Mouse (Mus musculus) kidney, postnatal 0 days (tissue): Measurements from ENCODE around the gene Gm21970. TPM values are rescaled to one million over a fixed set of nuclear protein-coding genes. Genes with fewer than 3 reads are reported as not detected.

Experiments
- ATAC-seq: fragments of 200-750 bp; cut with Nextera tagmentation; replicated peaks from 2 replicates; pipeline ENCODE4 v1.8.0; 2017; ENCODE audit warnings: low read depth, moderate number of reproducible peaks, moderate TSS enrichment, moderate library complexity; ENCODE audit not compliant: low FRiP score
- DNase-seq: peaks from one replicate; pipeline ENCODE4 v3.0.0-alpha.2; 2016; ENCODE audit warnings: low spot score
- H3K27ac ChIP-seq: fragments of 300-500 bp; sonication (generic); 2 replicates; pipeline ENCODE4 v1.5.1; 2014; ENCODE audit warnings: mild to moderate bottlenecking
- H3K27me3 ChIP-seq: fragments of 300-500 bp; sonication (generic); 2 replicates; pipeline ENCODE4 v1.6.1; 2014; ENCODE audit warnings: low read length, mixed read lengths; ENCODE audit not compliant: insufficient read depth
- H3K36me3 ChIP-seq: fragments of 300-500 bp; sonication (generic); 2 replicates; pipeline ENCODE4 v1.6.1; 2014; ENCODE audit warnings: low read length, mixed read lengths; ENCODE audit not compliant: insufficient read depth
- H3K4me1 ChIP-seq: fragments of 300-500 bp; sonication (generic); replicated peaks from 2 replicates; pipeline ENCODE4 v1.6.1; 2014; ENCODE audit warnings: antibody characterized with exemption, low read length, mixed read lengths; ENCODE audit not compliant: insufficient read depth
- H3K4me2 ChIP-seq: fragments of 300-500 bp; sonication (generic); 2 replicates; pipeline ENCODE4 v1.6.1; 2014; ENCODE audit warnings: mild to moderate bottlenecking, low read length, moderate library complexity, mixed read lengths
- H3K4me3 ChIP-seq: fragments of 300-500 bp; sonication (generic); replicated peaks from 2 replicates; pipeline ENCODE4 v1.5.1; 2014; ENCODE audit warnings: low read depth, low read length
- H3K9ac ChIP-seq: fragments of 300-500 bp; sonication (generic); 2 replicates; pipeline ENCODE4 v1.6.1; 2014; ENCODE audit warnings: low read depth, low read length
- H3K9me3 ChIP-seq: fragments of 300-500 bp; sonication (generic); replicated peaks from 2 replicates; pipeline ENCODE4 v1.6.1; 2016; ENCODE audit warnings: low read length, inconsistent platforms, mixed read lengths
- CTCF ChIP-seq: IDR thresholded peaks from 2 replicates; pipeline ENCODE4 v1.5.1; 2016; ENCODE audit warnings: antibody characterized with exemption, low read depth, mild to moderate bottlenecking, moderate library complexity
- WGBS: fragments of 180-500 bp; shearing (Covaris S2); extraction: QIAGEN DNeasy Blood & Tissue Kit; methylation state at CpG from one replicate; pipeline ENCODE4 v1.1.7; 2014; 5-methylcytosine and 5-hydroxymethylcytosine counted together
- polyA plus RNA-seq: library from polyadenylated mRNA; unstranded; fragments of >200 nt; fragmentation: Nextera tagmentation; extraction: Ambion mirVana; gene quantifications from 2 replicates; pipeline ENCODE4 v1.2.1, GENCODE M21; 2015

Gm21970 gene
- polyA plus RNA-seq, 1 experiment from 2014 or later: not detected

GRCm38 (mm10) chr16:91451949-91452348, 60.4 kb downstream of the Gm21970 start:
- no peaks in the 10 kb centered on the region for H3K27me3 ChIP-seq
- WGBS: 73% methylated on average over 2 of the region's 2 CpGs
- no peak overlapping the region for H3K27ac ChIP-seq

GRCm38 (mm10) chr16:91452363-91452896, 60.9 kb downstream of the Gm21970 start:
- Histone ChIP-seq H3K27me3 (no peaks in the 10 kb centered on the region), H3K4me1 (no peaks in the 10 kb centered on the region), H3K4me2 (no peak overlapping the region), H3K27ac (no peak overlapping the region), H3K36me3 (no peaks in the 10 kb centered on the region), H3K4me3 (no peak overlapping the region), H3K9ac (no peak overlapping the region), H3K9me3 (no peaks in the 10 kb centered on the region)
- WGBS: 44% methylated on average over 6 of the region's 6 CpGs
- DNase-seq (no peak), ATAC-seq (no peak)
- no peak for TF ChIP-seq CTCF

More at GRCm38 (mm10) chr16:91451949-91452348, 60.4 kb downstream of the Gm21970 start:
- DNase-seq: no peak
- Histone ChIP-seq H3K4me3 (no peak overlapping the region), H3K4me2 (no peak overlapping the region), H3K9me3 (no peaks in the 10 kb centered on the region), H3K36me3 (no peaks in the 10 kb centered on the region), H3K4me1 (no peaks in the 10 kb centered on the region), H3K9ac (no peak overlapping the region)
- no peak for TF ChIP-seq CTCF
- ATAC-seq: no peak

GRCm38 (mm10) chr16:91455868-91456267, 64.3 kb downstream of the Gm21970 start:
- H3K9ac ChIP-seq: no peak overlapping the region
- H3K4me2 ChIP-seq: no peak overlapping the region
- DNase-seq (no peak), ATAC-seq (no peak)
- no peaks in the 10 kb centered on the region for H3K36me3 ChIP-seq
- no peaks in the 10 kb centered on the region for H3K9me3 ChIP-seq
- no peaks in the 10 kb centered on the region for H3K4me1 ChIP-seq
- 73% methylated on average over 4 of the region's 4 CpGs for WGBS
- no peak overlapping the region for H3K4me3 ChIP-seq
- H3K27me3 ChIP-seq: no peaks in the 10 kb centered on the region
- TF ChIP-seq CTCF: no peak
- H3K27ac ChIP-seq: no peak overlapping the region

- H3K4me3 ChIP-seq: no peak overlapping the region
- WGBS: 46% methylated on average over 21 of the region's 21 CpGs
- no peak overlapping the region for H3K27ac ChIP-seq
- H3K36me3 ChIP-seq: no peaks in the 10 kb centered on the region
- H3K9me3 ChIP-seq: no peaks in the 10 kb centered on the region
- no peak for ATAC-seq
- no peak for DNase-seq
- no peak for TF ChIP-seq CTCF
- no peak overlapping the region for H3K4me2 ChIP-seq
- no peaks in the 10 kb centered on the region for H3K27me3 ChIP-seq
- no peak overlapping the region for H3K9ac ChIP-seq
- H3K4me1 ChIP-seq: no peaks in the 10 kb centered on the region; the same call in 1 of the 2 replicates
These were observed 66.8 kb downstream of the Gm21970 start for GRCm38 (mm10) chr16:91458301-91458746.

- Histone ChIP-seq H3K27me3 (no peaks in the 10 kb centered on the region), H3K36me3 (no peaks in the 10 kb centered on the region), H3K4me1 (no peaks in the 10 kb centered on the region; the same call in 1 of the 2 replicates), H3K9me3 (no peaks in the 10 kb centered on the region), H3K4me2 (no peak overlapping the region), H3K9ac (no peak overlapping the region), H3K27ac (no peak overlapping the region), H3K4me3 (no peak overlapping the region)
- ATAC-seq (no peak), DNase-seq (no peak)
- 38% methylated on average over 5 of the region's 5 CpGs for WGBS
- no peak for TF ChIP-seq CTCF
These were observed 67.5 kb downstream of the Gm21970 start for GRCm38 (mm10) chr16:91458976-91459375.

GRCm38 (mm10) chr16:91459396-91459795, 67.9 kb downstream of the Gm21970 start:
- H3K4me3 ChIP-seq: no peak overlapping the region
- WGBS: 85% methylated on average over 3 of the region's 3 CpGs

More at GRCm38 (mm10) chr16:91459396-91459795, 67.9 kb downstream of the Gm21970 start:
- H3K36me3 ChIP-seq: no peaks in the 10 kb centered on the region
- H3K4me2 ChIP-seq: no peak overlapping the region
- H3K4me1 ChIP-seq: no peaks in the 10 kb centered on the region; the same call in 1 of the 2 replicates
- H3K27me3 ChIP-seq: no peaks in the 10 kb centered on the region
- H3K9ac ChIP-seq: no peak overlapping the region
- H3K9me3 ChIP-seq: no peaks in the 10 kb centered on the region
- no peak overlapping the region for H3K27ac ChIP-seq
- DNase-seq (no peak), ATAC-seq (no peak)
- no peak for TF ChIP-seq CTCF
